ENCODE assay signal across 21 mouse cellular contexts in the genomic region with DNA sequence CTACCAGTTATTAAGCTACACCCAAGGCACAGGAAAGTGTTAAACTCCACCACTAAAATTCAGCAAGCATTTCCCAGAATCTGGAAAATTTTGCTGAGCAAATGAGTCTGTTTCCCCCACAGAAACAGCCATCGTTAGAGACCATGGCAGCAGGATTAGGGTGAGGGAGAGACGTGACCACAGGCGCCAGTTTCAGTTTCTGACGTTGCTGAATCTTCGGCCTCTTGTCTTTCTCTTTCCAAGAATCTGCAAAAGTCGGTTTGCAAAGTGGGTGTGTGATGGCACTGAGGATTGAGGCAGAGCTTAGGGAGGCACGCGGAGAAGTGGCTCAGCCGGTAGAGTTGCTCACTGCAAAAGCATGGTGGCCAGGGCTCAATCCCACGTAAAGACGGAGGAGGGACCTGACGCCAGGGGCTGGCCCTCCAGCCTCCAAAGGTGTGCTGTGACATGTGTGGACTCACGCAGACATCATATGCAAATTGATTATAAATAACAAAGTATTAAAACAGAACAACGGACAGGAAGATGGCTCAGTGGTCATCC. TPM values are rescaled to one million over a fixed set of nuclear protein-coding genes. Genes with fewer than 3 reads are reported as not detected.
DNase-seq lines count a peak whose midpoint lies in the region; ATAC-seq and TF ChIP-seq lines count a peak whose summit lies in the region.
"Had no signal": no experiment of that assay in that cellular context is flagged by ENCODE, and none has a peak within 500 bp of the region (broad histone marks: within the 10 kb centered on the region; RNA-seq: fewer than 3 reads in every experiment).

No protein-coding gene starts in this region.

- no peaks in the 10 kb centered on the region for H3K27me3 ChIP-seq in limb, embryonic 15.5 days
- no peaks in the 10 kb centered on the region for H3K27me3 ChIP-seq in limb, embryonic 10.5 days (ENCODE audit: low read depth, poor library complexity, severe bottlenecking)
- no peaks in the 10 kb centered on the region for H3K27me3 ChIP-seq in embryonic facial prominence, embryonic 15.5 days
- H3K27me3 ChIP-seq in stomach, embryonic 15.5 days (replicated peaks) = no peaks in the 10 kb centered on the region
- H3K27me3 ChIP-seq in midbrain, postnatal 0 days (ENCODE audit: insufficient read depth, low read length) = no peaks in the 10 kb centered on the region
- H3K27me3 ChIP-seq: forebrain, embryonic 13.5 days; midbrain, embryonic 12.5 days; neural tube, embryonic 15.5 days; Patski had no signal

- H3K9ac ChIP-seq in limb, embryonic 15.5 days = no peak overlapping the region
- H3K9ac ChIP-seq in embryonic facial prominence, embryonic 15.5 days = no peak overlapping the region
- H3K9ac ChIP-seq in stomach, embryonic 15.5 days = no peak overlapping the region
- no peak overlapping the region for H3K9ac ChIP-seq in midbrain, postnatal 0 days (replicated peaks; ENCODE audit: low read length, poor library complexity, severe bottlenecking)
- H3K9ac ChIP-seq: forebrain, embryonic 13.5 days; liver, postnatal 0 days; midbrain, embryonic 12.5 days; neural tube, embryonic 15.5 days had no signal

- no peak for TF ChIP-seq CTCF in midbrain, postnatal 0 days (IDR thresholded peaks at IDR 0.05)

- H3K4me1 ChIP-seq in limb, embryonic 15.5 days = peaks cover 5% of the 10 kb centered on the region; the same call in 1 of the 2 replicates
- H3K4me1 ChIP-seq in limb, embryonic 10.5 days = no peaks in the 10 kb centered on the region
- 0 out of 2 replicates have a peak, but pooled peaks cover 6% of the 10 kb centered on the region for H3K4me1 ChIP-seq in embryonic facial prominence, embryonic 15.5 days
- no peaks in the 10 kb centered on the region for H3K4me1 ChIP-seq in stomach, embryonic 15.5 days
- H3K4me1 ChIP-seq in midbrain, postnatal 0 days (ENCODE audit: insufficient read depth, low read length) = no peaks in the 10 kb centered on the region
- H3K4me1 ChIP-seq: forebrain, embryonic 13.5 days; midbrain, embryonic 12.5 days; neural tube, embryonic 15.5 days had no signal

- no peak for ATAC-seq in limb, embryonic 15.5 days (ENCODE audit: insufficient number of reproducible peaks, low FRiP score, low TSS enrichment, low read depth)
- 0 out of 2 replicates have a peak, but pooled peaks have one; percentile 47 for ATAC-seq in embryonic facial prominence, embryonic 15.5 days (ENCODE audit: insufficient number of reproducible peaks, low FRiP score, low TSS enrichment, low read depth)
- ATAC-seq in megakaryocyte, adult 5-6 weeks (ENCODE audit: poor library complexity, severe bottlenecking) = peak; percentile 75
- ATAC-seq in stomach, embryonic 15.5 days (ENCODE audit: insufficient read depth, low FRiP score, low read depth) = no peak
- no peak for ATAC-seq in midbrain, postnatal 0 days (ENCODE audit: low FRiP score)
- ATAC-seq: forebrain, embryonic 13.5 days; liver, postnatal 0 days; Patski had no signal

- no peaks in the 10 kb centered on the region for H3K36me3 ChIP-seq in limb, embryonic 15.5 days
- H3K36me3 ChIP-seq in limb, embryonic 10.5 days = no peaks in the 10 kb centered on the region
- no peaks in the 10 kb centered on the region for H3K36me3 ChIP-seq in embryonic facial prominence, embryonic 15.5 days
- H3K36me3 ChIP-seq in stomach, embryonic 15.5 days = no peaks in the 10 kb centered on the region
- H3K36me3 ChIP-seq in midbrain, postnatal 0 days (ENCODE audit: insufficient read depth, low read length) = no peaks in the 10 kb centered on the region
- H3K36me3 ChIP-seq: midbrain, embryonic 12.5 days; neural tube, embryonic 15.5 days had no signal

- WGBS in limb, embryonic 15.5 days = 73% methylated on average over 14 of the region's 14 CpGs
- WGBS in limb, embryonic 10.5 days = 87% methylated on average over 14 of the region's 14 CpGs
- WGBS in embryonic facial prominence, embryonic 15.5 days = 67% methylated on average over 14 of the region's 14 CpGs
- WGBS in stomach, embryonic 15.5 days = 70% methylated on average over 14 of the region's 14 CpGs
- WGBS in midbrain, postnatal 0 days = 84% methylated on average over 14 of the region's 14 CpGs

- no peak overlapping the region for H3K4me3 ChIP-seq in limb, embryonic 15.5 days
- no peak overlapping the region for H3K4me3 ChIP-seq in limb, embryonic 10.5 days
- H3K4me3 ChIP-seq in embryonic facial prominence, embryonic 15.5 days (replicated peaks) = no peak overlapping the region
- no peak overlapping the region for H3K4me3 ChIP-seq in stomach, embryonic 15.5 days (replicated peaks)
- no peak overlapping the region for H3K4me3 ChIP-seq in midbrain, postnatal 0 days (ENCODE audit: low read depth, low read length)
- H3K4me3 ChIP-seq: forebrain, embryonic 13.5 days; midbrain, embryonic 12.5 days; neural tube, embryonic 15.5 days had no signal

- no peak overlapping the region for H3K4me2 ChIP-seq in limb, embryonic 15.5 days
- no peak overlapping the region for H3K4me2 ChIP-seq in embryonic facial prominence, embryonic 15.5 days (replicated peaks)
- peak overlapping the region; percentile 25; the same call in 1 of the 2 replicates for H3K4me2 ChIP-seq in stomach, embryonic 15.5 days
- no peak overlapping the region for H3K4me2 ChIP-seq in midbrain, postnatal 0 days (ENCODE audit: low read depth, low read length, poor library complexity, severe bottlenecking)
- H3K4me2 ChIP-seq: forebrain, embryonic 13.5 days; midbrain, embryonic 12.5 days; neural tube, embryonic 15.5 days had no signal

- intact Hi-C loops in heart, postnatal 25 days (cut with DNase I) = no loop called here

- 0 out of 2 replicates have a peak overlapping the region, but pooled peaks have one; percentile 17 for H3K27ac ChIP-seq in limb, embryonic 15.5 days
- H3K27ac ChIP-seq in limb, embryonic 10.5 days = no peak overlapping the region
- H3K27ac ChIP-seq in embryonic facial prominence, embryonic 15.5 days (replicated peaks) = 0 out of 2 replicates have a peak overlapping the region, but pooled peaks have one; percentile 51
- no peak overlapping the region for H3K27ac ChIP-seq in stomach, embryonic 15.5 days
- no peak overlapping the region for H3K27ac ChIP-seq in midbrain, postnatal 0 days (ENCODE audit: low read depth, low read length)
- H3K27ac ChIP-seq: forebrain, embryonic 13.5 days; midbrain, embryonic 12.5 days; neural tube, embryonic 15.5 days had no signal

- H3K9me3 ChIP-seq in limb, embryonic 15.5 days = no peaks in the 10 kb centered on the region
- no peaks in the 10 kb centered on the region for H3K9me3 ChIP-seq in limb, embryonic 10.5 days (replicated peaks)
- no peaks in the 10 kb centered on the region for H3K9me3 ChIP-seq in embryonic facial prominence, embryonic 15.5 days (replicated peaks)
- H3K9me3 ChIP-seq in stomach, embryonic 15.5 days = no peaks in the 10 kb centered on the region
- H3K9me3 ChIP-seq in midbrain, postnatal 0 days (ENCODE audit: low read length) = no peaks in the 10 kb centered on the region
- H3K9me3 ChIP-seq: forebrain, embryonic 13.5 days; midbrain, embryonic 12.5 days; neural tube, embryonic 15.5 days had no signal

- DNase-seq in limb, embryonic 10.5 days (ENCODE audit: low spot score) = no peak
- no peak for DNase-seq in midbrain, postnatal 0 days (ENCODE audit: low spot score)
- DNase-seq in yolk sac, embryonic 10.5 days (ENCODE audit: low spot score) = no peak
- DNase-seq in heart, postnatal 25 days (ENCODE audit: low spot score) = no peak
- DNase-seq: adrenal gland, postnatal 10 days; cerebellum, postnatal 10 days; embryo, embryonic 11 days; gastrocnemius, postnatal 14 days; kidney, adult 8-10 months; kidney, postnatal 36 days; liver, postnatal 0 days; right cerebral cortex, postnatal 14 days; thymus, postnatal 4 days had no signal

RNA-seq across cellular contexts. Expression of gene Retreg1, which starts 41.5 kb away (rescaled TPM):
- 5.1 and 7.5 TPM in 2 replicates for polyA plus RNA-seq in limb, embryonic 15.5 days (2015; fragmentation: Nextera tagmentation; extraction: Ambion mirVana)
- 1.2 and 1.9 TPM in 2 replicates for polyA plus RNA-seq in limb, embryonic 10.5 days (2016; fragmentation: Nextera tagmentation; extraction: Ambion mirVana)
- polyA plus RNA-seq in embryonic facial prominence, embryonic 15.5 days (2015; fragmentation: Nextera tagmentation; extraction: Ambion mirVana) = 11.0 and 14.6 TPM in 2 replicates
- 26.1 and 26.7 TPM in 2 replicates for total RNA-seq in megakaryocyte, adult 5-6 weeks (2015)
- total RNA-seq in megakaryocyte, adult 5-6 weeks (2017) = 22.3 and 23.1 TPM in 2 replicates
- polyA plus RNA-seq in stomach, embryonic 15.5 days (2015; fragmentation: Nextera tagmentation; extraction: Ambion mirVana) = 13.7 and 17.0 TPM in 2 replicates
- 29.0 and 44.6 TPM in 2 replicates for total RNA-seq in midbrain, postnatal 0 days (2014; rRNA removed)
- 21.9 and 28.0 TPM in 2 replicates for polyA plus RNA-seq in midbrain, postnatal 0 days (2015; fragmentation: Nextera tagmentation; extraction: Ambion mirVana)
- 100 to 1,000 TPM; 206 to 227 TPM for total RNA-seq in heart, postnatal 25 days (2021)

Comparison
In these comparisons a context has a peak if more than half of its experiments do, and no peak if none do; other contexts are left out.
1. H3K27ac ChIP-seq: peak in limb, embryonic 15.5 days (single experiment) and embryonic facial prominence, embryonic 15.5 days (single experiment); none in limb, embryonic 10.5 days (single experiment), stomach, embryonic 15.5 days (single experiment) and midbrain, postnatal 0 days (single experiment).
2. ATAC-seq: peak in embryonic facial prominence, embryonic 15.5 days (single experiment) and megakaryocyte, adult 5-6 weeks (single experiment); none in limb, embryonic 15.5 days (single experiment), stomach, embryonic 15.5 days (single experiment) and midbrain, postnatal 0 days (single experiment).